Mouse (Mus musculus): ENCODE results near the gene Iqcc.
A peak's percentile ranks its signal among the peaks of the same experiment; 100 is the strongest.

Gene Iqcc

DNA sequence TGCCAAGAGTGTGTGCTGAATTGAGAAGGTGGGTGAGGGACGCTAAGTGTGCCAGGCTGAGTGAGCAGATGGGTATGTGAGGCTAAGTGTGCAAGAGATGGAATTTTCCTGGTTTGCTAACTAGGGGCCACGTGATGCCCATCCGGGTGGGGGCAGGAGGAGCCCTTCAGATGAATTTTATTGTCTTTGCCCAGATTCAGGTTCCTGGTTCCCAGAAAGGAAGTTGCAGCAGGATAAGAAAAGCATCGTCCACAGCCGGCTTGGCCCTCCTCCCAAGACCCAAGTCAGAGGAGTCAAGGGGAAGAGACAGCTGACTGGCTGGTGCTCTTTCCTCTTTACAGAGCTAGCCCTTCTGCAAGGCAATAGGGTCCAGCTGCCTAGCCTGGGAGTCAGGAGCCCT, 40.4 kb downstream of the Iqcc start, which contains the start of gene Fam167b:
Gene Fam167b (minus strand): TSS at position 84 of the 400 bp plus-strand sequence.
- DNase-seq (ENCODE audit: low read depth): no peak

DNA sequence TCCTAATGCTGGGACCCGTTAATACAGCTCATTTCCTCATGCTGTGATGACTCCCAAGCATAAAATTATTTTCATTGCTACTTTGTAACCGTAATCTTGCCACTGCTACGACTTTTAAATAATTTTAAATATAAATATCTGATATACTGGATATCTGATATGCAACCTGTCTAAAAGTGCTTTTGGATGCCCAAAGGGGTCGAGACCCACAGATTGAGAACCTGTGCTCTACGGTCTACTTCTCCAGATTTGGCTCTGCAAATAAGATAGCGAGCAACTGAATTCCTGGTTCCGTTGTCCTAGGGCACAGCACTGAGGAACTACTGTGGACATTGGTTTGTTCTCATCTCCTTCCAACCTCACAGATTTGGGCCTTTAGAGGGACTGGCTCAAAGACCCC, 41.2 kb downstream of the Iqcc start:
- no peak for DNase-seq (ENCODE audit: low read depth)

DNA sequence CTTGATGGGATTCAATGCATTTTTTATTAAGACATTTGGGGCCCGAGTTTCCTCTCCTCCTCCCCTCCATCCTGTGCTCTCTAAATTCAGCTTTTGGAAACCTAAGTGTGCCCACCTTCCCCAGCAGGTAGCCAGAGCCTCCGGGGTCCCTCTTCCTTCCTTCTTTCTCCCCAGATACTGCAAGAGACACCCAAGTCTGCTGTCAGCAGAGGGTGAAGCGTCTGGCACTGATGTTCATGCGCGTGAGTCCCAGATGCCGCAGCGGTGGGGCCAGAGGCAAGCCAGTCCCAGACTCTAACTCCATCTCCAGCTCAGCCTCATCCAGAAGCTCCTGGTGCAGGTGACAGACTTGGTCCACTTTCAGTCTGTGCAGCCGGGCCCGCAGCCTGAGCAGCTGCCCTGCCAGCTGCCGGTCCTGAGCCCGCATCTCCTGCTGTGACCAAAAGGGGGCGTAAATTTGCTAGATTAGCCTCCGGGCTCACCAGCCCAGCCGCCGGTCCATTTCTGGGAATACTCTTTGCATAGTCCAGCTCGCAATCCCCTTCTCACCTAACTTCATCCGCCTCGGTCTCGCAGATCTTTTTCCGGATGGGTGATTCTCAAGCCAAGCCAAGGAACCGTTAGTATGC, 41.9 kb downstream of the Iqcc start:
- peak; percentile 70 for DNase-seq (ENCODE audit: low read depth)

DNA sequence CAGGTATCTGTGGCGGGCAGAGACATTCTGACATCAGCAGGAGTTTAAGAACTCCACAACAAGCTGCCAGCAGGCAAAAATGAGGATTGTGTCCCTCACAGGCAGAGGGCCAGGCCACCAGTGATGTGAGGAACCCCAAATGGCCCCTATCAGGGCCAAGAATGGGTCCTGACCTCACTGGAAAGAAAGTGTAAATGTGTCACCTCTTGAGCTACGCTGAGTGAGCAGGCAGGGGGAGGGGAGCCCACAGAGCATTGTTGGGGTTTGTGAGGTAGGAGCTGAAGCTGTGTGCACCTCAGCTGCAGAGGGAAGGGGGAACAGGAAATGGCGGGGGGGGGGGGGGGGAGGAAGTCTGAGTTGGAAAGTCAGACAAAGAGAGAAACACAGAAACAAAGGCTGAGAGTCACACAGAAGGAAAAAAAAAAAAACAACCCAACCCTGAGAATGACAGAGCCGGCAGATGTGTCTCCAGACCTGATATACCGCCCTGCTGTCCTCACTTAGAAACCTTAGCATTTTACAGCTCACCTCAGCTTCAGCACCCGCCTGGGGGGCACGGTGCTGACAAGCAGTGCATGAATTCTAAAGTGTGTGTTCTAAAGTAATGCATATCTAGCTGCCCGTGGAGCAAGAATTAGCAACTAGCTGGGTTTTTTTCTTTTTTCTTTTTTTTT, 43.6 kb downstream of the Iqcc start:
- DNase-seq (ENCODE audit: low read depth): no peak

DNA sequence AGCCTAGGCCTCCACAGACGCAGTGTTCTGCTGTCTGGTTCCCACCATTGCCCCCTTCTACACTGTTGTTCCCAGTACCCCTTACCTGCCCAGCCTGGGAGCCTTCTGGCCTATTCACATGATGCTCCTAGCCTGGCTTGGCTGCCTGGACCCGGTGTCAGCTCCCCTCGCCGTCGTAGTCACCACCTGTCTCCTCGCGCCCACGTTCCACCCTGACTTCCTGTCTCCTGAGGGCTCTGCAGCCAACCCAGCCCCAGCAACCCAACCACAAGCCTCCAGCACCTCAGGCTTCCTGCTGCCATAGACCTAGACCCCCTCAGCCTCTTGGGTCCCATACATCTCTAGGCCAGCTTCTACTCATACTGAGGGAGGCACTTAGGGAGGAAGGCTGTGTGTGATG, 45.5 kb downstream of the Iqcc start, which contains the start of gene Lck:
Gene Lck (minus strand): TSS at position 212 of the 400 bp plus-strand sequence.
- DNase-seq (ENCODE audit: low read depth): no peak

DNA sequence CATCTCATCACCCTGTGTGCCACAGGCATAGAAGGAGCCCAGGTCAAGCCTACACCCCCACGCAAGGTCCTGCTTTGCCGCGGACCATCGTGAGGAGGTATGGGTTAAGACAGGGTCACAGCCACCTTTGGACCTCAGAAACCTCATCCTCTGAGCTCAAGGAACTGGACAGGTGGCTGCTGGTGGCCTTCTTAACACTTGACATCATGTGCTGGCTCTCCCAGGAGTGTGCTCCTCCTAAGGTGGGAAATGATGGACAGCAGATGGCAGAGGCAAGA, 45.9 kb downstream of the Iqcc start:
- DNase-seq (ENCODE audit: low read depth): no peak

DNA sequence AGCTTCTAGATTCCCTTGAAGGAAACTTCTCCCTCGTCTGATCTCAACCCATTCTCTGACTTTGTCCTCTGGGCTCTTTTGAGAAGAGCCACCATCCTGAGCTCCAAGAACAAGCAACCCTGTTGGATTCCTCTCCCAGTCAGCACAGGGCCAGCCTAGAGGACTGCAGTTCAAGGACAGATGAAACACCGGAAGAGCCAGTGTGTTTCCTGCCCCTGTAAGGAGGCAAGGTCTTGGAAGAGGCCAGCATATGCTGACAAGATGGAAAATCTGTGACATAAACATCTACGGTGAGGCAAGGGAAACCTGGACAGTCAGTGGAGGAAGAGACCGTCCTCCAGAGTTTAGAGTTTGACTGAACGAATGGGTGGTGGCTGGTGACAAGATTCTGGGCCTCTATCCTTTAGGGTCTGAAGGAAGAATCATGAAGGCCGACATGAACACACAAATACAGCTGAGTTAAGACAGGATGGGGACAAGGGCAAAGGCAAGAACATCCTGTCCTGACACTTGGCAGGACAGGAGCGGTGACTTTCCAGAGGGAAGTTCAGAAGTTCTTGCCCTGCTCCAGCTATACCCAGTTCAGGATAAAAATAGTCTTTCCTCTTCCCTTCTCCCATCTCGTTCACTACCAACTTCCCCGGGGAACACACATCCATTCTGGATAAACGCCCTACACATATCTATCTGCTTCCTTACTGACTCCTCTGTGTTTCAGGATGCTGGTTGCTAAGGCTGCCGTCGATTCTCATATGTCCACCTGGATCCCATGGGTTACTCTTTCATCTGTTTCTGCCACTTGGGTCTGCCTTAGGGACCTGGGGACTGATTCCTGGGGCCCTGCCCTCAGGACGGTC, 46.4 kb downstream of the Iqcc start:
- DNase-seq (ENCODE audit: low read depth): no peak

DNA sequence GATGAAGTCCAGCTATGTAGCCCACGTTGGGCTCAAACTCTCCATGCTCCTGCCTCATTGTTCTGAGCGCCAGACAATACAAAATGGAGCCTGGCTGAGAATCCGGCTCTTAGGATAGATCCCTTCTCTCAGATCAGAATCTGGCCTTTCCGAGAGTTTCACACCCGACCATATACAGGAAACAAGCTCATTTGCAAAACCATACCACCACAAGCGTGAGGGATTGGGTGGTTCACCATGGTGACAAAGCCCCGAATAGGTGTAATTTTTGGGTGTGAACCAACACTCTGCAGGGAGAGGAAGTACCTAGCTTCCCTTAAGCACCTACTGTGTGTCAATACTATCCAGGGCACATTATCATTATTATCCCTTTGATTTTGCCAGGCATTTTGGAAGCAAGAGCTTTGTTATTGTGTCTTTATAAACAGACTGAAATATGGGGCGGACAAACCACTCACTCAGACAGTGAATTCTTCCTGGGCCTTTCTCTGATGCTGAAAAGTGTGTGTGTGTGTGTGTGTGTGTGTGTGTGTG, 47.3 kb downstream of the Iqcc start:
- no peak for DNase-seq (ENCODE audit: low read depth)

DNA sequence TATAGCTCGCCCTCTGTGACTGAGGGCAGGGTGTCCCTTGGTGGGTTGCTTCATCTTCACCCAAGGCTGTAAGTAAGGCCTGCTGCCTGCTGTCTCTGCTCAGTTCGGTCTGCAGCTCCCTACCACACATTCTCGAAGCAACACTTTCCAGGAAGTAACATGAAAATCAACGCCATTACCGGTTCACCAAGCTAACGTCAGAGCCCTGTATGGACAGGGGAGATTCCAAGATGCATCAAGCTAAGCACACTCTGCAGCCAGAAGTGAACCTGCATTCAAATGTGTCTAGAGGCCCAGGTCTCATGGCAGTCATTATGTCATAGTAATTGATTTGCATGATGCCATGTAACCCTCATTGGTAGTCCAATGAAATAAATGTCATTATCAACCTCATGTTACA, 48.9 kb downstream of the Iqcc start:
- DNase-seq (ENCODE audit: low read depth): no peak

DNA sequence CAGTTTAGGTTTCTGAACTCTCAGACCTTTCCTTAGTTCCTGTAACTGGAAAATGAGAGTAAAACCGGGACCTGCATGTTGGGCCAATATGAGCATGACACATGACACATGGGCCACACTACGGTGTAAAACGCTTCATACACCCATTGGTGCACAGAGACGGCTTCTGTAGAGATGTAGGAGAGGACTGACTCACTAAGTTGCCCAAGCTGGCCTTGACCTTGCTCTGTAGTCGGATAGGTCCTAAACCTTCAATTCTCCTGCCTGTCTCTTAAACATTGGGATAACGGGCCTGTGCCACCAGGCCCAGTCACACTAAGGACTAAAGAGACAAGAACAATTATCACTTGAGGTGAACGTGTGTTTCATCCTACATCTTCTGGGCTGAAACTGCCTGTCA, 50.5 kb downstream of the Iqcc start:
- no peak for DNase-seq (ENCODE audit: low read depth)

DNA sequence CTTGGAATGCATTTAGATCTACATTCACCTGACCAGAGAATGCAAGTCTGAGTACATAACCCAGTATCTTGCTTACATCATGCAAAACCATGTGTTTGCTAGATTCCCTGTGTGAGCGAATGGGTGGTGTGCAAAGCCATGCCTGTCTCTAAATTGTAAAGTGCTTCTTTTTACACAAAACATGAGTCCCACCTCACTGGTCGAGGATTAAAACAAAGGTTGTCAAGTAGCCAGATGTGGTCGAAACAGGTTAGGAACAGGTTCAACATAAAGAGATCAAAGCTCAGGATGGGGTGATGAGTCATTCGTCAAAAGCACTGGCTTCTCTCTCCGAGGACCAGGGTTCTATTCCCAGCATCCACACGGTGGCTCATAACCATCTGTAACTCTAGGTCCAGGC, 53.8 kb downstream of the Iqcc start:
- DNase-seq (ENCODE audit: low read depth): no peak
